Mouse (Mus musculus): ENCODE measurements around the gene Trpc5.

DNA sequence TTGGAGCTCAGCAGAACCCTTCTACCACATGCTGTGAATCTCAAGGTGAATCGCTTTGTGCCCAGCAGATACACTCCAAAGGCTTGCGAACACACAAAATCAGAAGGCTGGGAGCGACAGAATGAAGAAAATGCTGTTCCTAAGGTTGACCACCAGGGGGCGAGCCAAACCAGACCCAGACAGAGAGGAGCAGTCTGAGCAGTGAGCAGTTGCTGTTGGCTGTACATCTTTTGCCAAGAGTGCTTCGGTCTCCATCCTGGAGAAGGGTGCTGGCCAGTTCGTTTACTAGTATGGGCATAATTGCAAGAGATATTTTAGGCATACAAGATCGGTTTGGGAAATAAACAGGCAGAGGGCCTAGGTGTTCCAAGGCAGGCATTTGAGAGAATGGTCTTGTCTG, 284.5 kb downstream of the Trpc5 start:
- TF ChIP-seq CTCF (IDR thresholded peaks at IDR 0.05; ENCODE audit: low read depth, low read length) (peak; percentile 75), POLR2A (IDR thresholded peaks at IDR 0.05; ENCODE audit: extremely low read depth, insufficient read depth, low read length) (no peak)
